Mouse (Mus musculus) heart, postnatal 4 days (tissue): ENCODE data around the gene 5730522E02Rik. TPM values are rescaled to one million over a fixed set of nuclear protein-coding genes. Genes with fewer than 3 reads are reported as not detected.

Experiments used
- DNase-seq: peaks from one replicate; pipeline ENCODE4 v3.0.0; 2021
- total RNA-seq, 2 experiments: library from RNA; stranded (reverse); gene quantifications; 2 replicates each; pipeline ENCODE4 v1.2.3; 2021

5730522E02Rik gene
- total RNA-seq, 2 experiments from 2014 or later: 0.93 to 1.0 TPM

DNA sequence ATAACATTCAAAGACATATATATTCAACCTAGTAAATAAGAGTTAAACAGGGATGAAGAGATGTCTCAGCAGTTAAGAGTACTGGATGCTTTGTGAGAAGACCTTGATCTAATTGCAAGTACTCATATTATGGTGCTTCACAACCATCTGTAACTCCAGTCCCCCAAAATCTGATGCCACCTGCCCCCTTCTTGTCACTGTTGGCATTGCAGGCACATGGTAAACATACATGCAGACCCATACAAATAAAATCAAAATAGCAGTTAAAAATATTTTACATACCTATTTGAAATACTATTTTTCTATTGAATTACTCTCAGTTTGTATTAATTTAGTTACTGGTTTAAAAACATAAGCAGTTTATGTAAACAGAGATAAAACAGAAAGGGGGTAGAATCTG lies 84.6 kb downstream of the 5730522E02Rik start:
- DNase-seq: no peak

DNA sequence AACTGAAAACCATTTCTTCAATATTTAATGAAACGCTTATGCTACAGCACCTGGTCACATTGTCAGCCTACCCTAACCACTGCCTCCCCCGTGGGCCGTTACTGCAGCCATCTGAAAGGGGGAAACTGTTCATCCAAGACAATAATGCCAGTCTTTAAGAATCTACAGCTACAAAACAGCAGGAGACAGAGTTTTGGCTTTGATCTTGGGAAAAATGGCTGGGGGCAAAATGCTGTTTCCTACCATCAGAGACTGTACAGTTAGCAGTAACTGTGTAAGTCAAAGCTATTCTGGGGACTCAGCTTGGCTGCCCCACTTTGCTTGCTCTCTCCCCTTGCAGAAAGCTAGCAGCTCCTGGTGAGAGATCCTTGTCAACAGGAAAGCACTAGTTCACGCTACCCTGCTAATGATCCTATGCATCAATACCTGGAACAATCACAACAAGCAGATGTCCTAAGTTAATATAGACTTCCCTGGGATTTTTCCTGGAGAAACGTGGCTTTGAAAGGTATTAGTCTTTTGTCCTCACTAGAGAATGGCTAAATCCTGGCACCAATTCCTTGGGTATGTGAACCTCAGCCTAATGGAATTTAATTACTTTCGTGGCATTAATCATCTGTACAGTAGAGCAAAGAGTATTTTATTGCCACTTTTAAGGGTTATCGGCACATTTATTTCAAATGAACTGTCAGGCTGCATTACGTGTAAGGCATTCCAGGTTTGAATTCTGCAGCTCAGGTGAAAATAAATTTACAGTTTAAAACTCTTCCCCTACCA lies 89.6 kb downstream of the 5730522E02Rik start:
- DNase-seq: no peak

- no peak for DNase-seq
Observed at GRCm38 (mm10) chr11:26117651-26118050, 92.9 kb downstream of the 5730522E02Rik start.

GRCm38 (mm10) chr11:26112206-26112605 lies 98.4 kb downstream of the 5730522E02Rik start:
- peak; percentile 11 for DNase-seq

DNA sequence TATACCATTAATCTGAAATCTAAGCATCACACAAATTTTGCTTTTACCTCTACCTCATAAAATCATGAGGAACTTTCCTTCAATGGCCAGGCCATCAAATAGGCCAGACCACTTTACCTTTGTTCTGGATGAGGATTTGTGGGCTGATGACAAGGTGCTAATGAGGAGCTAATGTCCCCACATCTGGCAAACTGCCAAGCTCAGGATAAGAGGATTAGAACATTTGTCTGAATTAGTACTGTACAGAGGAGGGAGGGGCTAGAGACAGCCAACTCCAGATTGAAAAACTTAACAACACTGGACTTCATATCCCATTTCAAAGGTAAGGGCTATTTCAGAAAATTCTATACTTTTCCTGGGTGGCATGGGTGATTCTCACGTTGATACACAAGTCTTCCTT lies 101.9 kb downstream of the 5730522E02Rik start:
- no peak for DNase-seq

- DNase-seq: no peak
Observed at GRCm38 (mm10) chr11:26104680-26105079, 105.9 kb downstream of the 5730522E02Rik start.

GRCm38 (mm10) chr11:26103698-26104097 lies 106.9 kb downstream of the 5730522E02Rik start:
- DNase-seq: no peak

GRCm38 (mm10) chr11:26102878-26103277 lies 107.7 kb downstream of the 5730522E02Rik start:
- DNase-seq: no peak

DNA sequence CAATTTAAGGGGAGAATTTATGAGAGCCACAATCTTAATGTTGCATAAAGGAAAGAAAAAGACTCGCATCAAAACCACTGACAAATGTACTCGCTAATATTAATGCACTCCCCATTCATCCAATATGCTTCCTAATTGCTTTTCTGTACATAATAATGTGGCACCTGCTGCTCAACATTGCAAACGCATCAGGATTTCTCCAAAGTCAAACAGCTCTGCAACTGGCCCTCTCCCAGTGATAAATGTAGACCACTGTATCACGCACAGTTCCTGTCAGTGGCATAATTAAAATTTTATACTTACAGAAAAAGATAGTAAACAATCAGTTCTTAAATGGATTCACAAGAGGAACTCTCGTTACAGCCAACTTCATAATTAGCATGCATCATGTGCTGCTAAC lies 110.5 kb downstream of the 5730522E02Rik start:
- no peak for DNase-seq

DNA sequence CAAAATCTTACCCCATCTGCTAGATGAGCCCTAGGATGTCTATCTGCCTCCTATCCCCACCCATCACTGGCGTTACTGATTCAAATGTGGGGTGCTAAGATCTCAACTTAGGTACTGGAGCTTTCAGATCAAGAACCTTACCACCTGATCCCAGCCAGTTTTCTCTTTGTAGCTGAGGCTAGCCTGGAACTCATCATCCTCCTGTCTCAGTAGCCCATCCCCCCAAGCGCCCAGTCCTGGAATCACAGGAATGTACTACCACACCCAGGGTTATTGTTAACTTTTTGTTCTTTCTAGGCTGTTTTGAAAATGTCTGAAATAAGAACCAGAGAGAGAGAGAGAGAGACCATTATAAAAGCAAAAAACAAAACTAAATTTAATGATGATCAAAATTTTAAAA lies 111.6 kb downstream of the 5730522E02Rik start:
- no peak for DNase-seq

- DNase-seq: no peak
Observed at GRCm38 (mm10) chr11:26096095-26096494, 114.5 kb downstream of the 5730522E02Rik start.

DNA sequence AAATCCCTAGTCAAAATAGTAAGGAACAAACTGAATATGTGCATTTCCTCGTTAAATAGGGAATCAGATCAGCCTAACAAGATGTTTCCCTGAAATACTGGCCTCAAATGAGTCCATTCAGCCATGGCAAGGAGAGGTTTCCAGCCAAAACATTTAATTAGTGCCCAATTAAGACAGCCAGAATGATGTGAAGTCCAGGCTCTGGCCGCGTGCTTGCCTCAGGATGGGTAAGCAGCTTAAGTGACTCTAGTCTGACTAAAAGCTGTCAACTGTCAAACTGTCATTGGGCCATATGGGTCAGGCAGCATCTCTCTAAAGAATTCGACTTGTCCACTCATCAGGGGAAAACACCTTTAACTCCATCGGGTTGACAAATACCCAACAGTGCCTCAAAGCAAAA lies 121.6 kb downstream of the 5730522E02Rik start:
- DNase-seq: no peak

DNA sequence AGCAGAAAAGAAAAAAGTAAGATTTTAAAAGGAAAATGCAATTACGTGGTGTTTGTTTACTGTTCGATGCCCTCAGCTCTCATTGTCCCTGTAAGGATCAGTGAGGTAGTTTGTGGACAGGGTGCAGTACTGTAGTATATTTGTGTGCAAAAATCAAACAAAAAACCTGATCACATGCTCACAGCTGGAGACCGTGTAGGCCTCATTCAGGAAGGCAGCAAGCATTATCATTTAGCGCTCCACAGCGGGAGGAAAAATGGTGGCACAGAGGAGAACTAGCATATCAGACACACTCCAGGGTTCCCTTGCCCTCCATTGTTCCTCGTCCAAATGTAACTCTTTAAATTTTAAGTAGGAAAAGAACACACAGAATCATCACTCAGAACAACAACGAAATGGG lies 123.9 kb downstream of the 5730522E02Rik start:
- no peak for DNase-seq

DNA sequence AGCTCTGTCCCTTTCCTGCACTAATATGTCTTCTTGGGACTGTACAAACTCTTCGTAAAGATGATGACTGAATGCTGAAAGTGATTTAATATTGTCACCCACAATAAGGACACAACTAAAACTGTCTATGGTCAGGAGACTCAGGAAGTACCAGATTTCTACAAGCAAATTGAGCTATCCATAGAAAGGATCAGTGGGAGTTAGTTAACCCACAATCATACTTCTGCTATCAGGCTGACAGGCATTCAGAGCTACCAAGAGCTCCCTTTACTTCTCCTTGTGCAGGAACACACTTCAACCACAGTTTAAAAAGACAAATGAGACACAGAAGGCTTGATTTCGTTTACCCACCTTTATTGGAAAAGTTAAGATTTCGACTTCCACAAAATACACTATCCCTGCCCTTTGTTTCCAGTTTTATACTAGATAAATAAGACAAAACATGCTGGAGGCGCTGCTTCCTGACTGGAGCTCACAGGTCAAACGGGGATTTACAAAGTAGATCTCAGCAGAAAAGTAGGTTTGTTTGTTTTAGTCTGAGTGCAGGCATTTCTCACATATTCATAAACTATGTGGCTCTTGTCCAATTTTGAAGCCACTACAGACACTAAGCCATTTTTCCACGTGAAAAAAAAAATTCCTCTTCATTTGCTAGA lies 125.1 kb downstream of the 5730522E02Rik start:
- no peak for DNase-seq

GRCm38 (mm10) chr11:26076335-26076734 lies 134.2 kb downstream of the 5730522E02Rik start:
- no peak for DNase-seq

DNA sequence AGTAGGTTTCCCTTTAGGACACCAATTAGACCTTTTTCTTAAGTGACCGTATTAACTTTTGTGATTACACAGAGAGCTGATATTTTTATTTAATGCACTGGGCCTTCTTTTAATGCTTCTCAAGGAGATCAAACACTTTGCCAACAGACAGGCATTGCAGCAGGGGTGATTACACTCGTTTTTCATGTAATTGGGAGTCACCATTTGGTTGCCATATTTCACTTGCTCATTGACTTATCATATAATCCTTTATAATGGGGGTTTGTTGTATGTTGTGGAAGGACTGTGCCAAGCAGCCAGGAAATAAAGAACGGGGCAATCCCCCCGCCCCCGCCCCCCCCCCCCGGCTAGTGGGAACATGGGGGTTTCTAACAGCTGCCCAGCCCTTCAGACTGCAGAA lies 135.0 kb downstream of the 5730522E02Rik start:
- DNase-seq: no peak

DNA sequence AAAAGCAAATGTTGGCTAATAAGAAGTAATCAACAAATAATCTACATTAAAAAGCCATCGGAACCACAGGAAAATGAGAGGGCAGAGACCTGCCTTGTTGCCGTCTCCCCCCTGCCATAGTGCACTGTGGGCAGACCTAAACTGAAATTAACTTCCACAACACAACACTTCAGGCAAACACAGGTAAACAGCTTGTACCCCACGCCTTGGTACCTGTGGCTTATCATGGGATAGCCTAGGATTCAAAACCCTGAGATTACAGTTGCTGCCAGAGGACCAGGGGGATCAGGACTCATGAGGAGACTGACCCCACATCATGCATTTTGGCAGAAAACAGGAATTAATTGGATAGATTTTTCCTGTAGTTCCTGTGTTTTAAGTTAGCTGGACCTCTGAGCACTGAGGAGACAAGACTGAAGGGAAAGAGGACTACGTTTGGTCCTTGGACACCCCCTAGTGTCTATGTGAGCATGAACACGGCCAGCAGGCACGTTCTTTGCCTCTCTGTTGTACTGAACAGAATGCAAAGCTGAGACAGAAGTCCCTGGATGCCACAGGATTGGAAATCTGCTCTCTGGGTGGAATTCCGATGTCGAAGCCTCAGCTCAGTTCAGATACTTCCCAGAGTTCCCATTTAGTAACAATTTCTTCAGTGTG lies 136.8 kb downstream of the 5730522E02Rik start:
- peak; percentile 50 for DNase-seq

- DNase-seq: no peak
Observed at GRCm38 (mm10) chr11:26072101-26072500, 138.5 kb downstream of the 5730522E02Rik start.

GRCm38 (mm10) chr11:26063252-26063651 lies 147.3 kb downstream of the 5730522E02Rik start:
- DNase-seq: no peak

DNA sequence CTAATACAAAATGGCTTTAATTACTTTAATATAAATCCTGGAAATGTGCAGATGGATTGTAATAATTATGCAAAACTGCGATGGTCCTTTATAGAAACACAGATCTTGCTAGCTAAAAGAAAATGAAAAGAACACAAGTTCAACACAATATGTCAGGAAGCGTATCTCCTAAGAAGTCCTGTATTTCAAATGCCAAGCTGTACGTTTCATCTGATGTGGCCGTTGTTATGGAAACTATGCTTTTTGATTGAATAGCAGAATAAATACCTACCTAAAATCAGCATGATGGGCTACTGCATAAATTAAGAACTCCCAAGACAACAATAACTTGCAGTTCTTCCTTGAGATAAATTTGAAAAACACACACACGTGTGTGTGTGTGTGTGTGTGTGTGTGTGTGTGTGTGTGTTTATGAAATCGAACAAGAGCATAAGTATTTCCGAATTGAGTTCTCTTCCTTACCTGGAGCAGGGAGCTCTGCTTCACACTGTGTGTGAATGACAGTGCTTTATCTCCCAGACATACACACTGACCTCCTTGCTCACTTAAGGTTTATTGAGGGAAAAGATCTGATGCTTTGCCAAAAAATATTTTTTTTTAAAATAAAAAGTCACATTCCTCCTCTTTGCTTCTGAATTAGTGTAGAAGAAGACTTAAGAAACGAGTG lies 149.0 kb downstream of the 5730522E02Rik start:
- DNase-seq: no peak

GRCm38 (mm10) chr11:26013527-26013926 lies 197.0 kb downstream of the 5730522E02Rik start:
- no peak for DNase-seq

GRCm38 (mm10) chr11:26004018-26004417 lies 206.5 kb downstream of the 5730522E02Rik start:
- no peak for DNase-seq

- DNase-seq: no peak
Observed at GRCm38 (mm10) chr11:25999738-26000137, 210.8 kb downstream of the 5730522E02Rik start.
